ENCODE assay signal across 8 mouse cellular contexts in the genomic region with DNA sequence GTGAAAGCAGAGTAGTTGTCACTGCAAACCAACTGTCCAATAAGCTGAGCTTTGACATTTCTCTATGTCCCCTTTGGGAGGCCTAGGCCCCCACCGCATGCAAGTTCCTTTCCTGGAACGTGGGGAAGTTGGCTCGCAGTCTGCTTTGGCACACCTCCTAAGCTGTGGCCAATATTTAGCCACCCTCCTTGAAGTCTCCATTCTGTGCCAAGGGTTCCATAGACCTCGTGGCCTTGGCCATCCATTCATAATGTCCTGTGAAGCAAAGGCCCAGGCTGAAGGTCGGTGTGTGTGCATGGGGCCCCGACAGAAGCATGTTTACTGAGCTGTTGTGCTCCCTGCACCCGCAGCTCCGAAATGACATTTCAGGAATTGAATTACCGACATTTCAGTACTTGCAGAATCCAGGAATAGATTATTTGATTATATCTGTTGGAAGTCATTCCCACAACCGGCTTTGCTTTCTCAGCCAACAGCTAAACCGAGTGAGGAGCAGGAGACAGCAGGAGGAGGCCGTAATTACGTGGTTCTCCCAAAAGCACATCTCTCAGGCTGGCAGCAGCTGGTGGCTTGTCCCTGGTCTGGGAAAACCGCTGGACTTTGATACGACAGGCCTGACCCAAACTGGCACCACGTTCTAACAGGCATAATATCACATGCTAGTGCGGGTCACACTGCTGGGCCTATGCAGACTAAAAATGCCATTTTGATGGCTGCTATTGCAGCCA. TPM values are rescaled to one million over a fixed set of nuclear protein-coding genes. Genes with fewer than 3 reads are reported as not detected.
DNase-seq lines count a peak whose midpoint lies in the region; TF ChIP-seq lines count a peak whose summit lies in the region.
"Had no signal": no experiment of that assay in that cellular context is flagged by ENCODE, and none has a peak within 500 bp of the region (broad histone marks: within the 10 kb centered on the region; RNA-seq: fewer than 3 reads in every experiment).

No protein-coding gene starts in this region.

- H3K4me1 ChIP-seq in lung, adult 2 months (ENCODE audit: control insufficient read depth, insufficient read depth, low read length) = peaks cover 37% of the 10 kb centered on the region

- no peak overlapping the region for H3K4me3 ChIP-seq in lung, adult 2 months (replicated peaks; ENCODE audit: extremely low read depth, low read depth, low read length)
- H3K4me3 ChIP-seq: heart, embryonic 13.5 days had no signal

- WGBS in lung, adult 2 months = 30% methylated on average over 17 of the region's 17 CpGs

- TF ChIP-seq CTCF in lung, adult 2 months (IDR thresholded peaks at IDR 0.05; ENCODE audit: insufficient read depth, low read length) = no peak

- TF ChIP-seq POLR2A in lung, adult 2 months (IDR thresholded peaks at IDR 0.05; ENCODE audit: borderline replicate concordance, extremely low read depth, low read depth, low read length) = no peak

- DNase-seq in retina, postnatal 1 day = peak; percentile 35
- no peak for DNase-seq in retina, embryonic 14.5 days (ENCODE audit: low spot score)
- peak; percentile 79 for DNase-seq in cerebellum, adult 9-11 months
- DNase-seq in heart, postnatal 4 days = peak; percentile 65
- DNase-seq in lung, adult 2 months = peak; percentile 67
- DNase-seq in thymus, postnatal 25 days = no peak
- no peak for DNase-seq in urinary bladder, adult 2 months (ENCODE audit: low spot score)

RNA-seq across cellular contexts. Expression of gene Hpcal1, which starts 51.1 kb away (rescaled TPM):
- 10 to 100 TPM; 17.9 to 19.8 TPM for total RNA-seq in heart, postnatal 4 days (2021)
- polyA plus RNA-seq in lung, adult 2 months (2012; rRNA removed) = 188 and 222 TPM in 2 replicates
- 52.8 and 56.0 TPM in 2 replicates for polyA plus RNA-seq in urinary bladder, adult 2 months (2012; rRNA removed)

Comparison
In these comparisons a context has a peak if more than half of its experiments do, and no peak if none do; other contexts are left out.
1. DNase-seq: peak in retina, postnatal 1 day (single experiment), cerebellum, adult 9-11 months (single experiment), heart, postnatal 4 days (single experiment) and lung, adult 2 months (single experiment); none in retina, embryonic 14.5 days (single experiment), thymus, postnatal 25 days (single experiment) and urinary bladder, adult 2 months (single experiment).